Mouse (Mus musculus): ENCODE measurements around the gene Alg13.

Gene Alg13

DNA sequence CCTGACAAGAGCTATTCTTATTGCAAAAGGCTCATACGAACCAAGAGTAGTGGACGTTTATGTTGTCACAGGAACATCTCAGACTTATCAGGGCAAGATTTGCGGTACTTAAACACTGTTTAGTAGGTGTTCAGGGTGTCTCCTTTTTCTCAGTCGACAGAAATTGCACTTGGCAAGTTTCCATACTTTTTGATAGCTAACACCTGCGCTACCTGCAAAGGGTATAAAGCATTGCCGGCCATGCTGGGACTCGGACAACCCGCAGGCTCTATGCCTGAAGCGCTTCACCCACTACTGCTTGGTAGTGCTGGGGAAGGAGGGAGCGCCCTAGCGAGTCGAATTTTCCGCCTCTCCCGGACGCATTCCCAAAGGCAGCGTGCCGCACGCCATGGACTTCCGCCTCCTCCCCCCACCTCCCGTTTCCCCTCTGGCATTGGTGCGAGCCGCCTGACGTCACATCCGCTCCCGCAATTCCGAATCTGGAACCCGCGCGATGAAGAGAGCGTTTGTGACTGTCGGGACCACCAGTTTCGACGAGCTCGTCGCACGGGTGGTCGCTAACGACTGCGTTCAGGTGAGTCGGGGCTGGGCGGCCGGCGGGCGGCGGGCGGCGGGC lies at the start of gene Alg13:
Gene Alg13 (plus strand): TSS at position 257 of the 616 bp plus-strand sequence.
- ATAC-seq (ENCODE audit: insufficient number of reproducible peaks, low FRiP score, low TSS enrichment), result peak; percentile 90

DNA sequence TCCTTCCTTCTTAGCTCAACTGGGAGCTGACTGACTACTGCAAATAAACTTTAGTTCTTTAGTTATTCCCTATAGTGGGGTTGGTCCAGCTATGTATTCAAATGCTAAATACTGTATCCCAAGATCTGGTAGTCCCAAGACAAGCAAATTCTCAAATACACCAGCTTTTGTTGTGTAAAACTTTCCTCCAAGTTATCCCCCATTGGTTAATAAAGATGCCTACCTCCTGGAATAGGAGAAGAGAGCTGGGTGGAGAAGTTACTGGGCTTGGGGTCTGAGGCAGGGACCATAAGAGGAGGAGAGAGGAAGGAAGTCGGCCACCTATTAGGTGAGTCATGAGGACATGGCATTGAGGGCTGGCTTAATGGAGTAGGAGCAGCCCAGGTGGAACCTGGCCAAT lies 49.0 kb upstream of the Alg13 start:
- no peak for ATAC-seq (ENCODE audit: insufficient number of reproducible peaks, low FRiP score, low TSS enrichment)

GRCm38 (mm10) chrX:144301476-144301875 lies 16.1 kb upstream of the Alg13 start:
- ATAC-seq (ENCODE audit: insufficient number of reproducible peaks, low FRiP score, low TSS enrichment), result no peak

DNA sequence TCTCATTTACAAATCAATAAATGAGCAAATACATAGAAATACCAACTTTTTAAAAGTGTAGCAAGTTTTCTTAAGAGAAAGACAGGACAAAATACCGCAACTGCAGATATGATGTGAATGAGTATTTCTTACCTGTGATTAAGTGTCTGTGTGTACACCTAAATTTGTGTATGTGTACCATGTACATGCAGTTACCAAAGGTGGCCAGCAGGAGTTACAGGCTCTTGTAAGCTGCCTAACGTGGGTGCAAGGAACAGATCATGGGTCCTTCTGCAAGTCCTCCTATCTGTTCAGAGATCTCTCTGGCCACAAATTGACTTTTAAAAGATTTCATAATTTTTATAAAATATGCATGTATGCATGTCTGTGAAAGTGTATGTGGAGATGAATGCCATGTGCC lies 11.9 kb upstream of the Alg13 start:
- no peak for ATAC-seq (ENCODE audit: insufficient number of reproducible peaks, low FRiP score, low TSS enrichment)

DNA sequence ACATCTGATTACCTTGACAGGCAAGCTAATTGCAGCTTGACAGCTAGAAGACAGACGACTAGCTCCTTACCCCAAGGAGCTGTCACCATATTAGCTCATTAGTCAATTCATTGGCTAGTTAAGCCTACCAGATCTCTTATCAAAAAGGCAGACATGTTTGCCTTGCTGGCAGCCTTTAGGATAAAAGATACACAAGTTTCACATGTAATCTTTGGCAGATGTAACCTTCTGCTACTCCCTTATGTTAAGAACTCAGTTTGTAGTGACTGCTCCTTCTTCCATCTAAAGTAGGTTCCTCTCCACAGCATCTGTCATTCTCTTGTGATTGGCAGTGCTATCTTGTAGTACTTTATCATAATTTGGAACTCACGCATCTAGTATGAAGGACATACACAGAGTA lies 3.6 kb upstream of the Alg13 start:
- no peak for ATAC-seq (ENCODE audit: insufficient number of reproducible peaks, low FRiP score, low TSS enrichment)

GRCm38 (mm10) chrX:144315028-144315427 lies 2.6 kb upstream of the Alg13 start:
- ATAC-seq (ENCODE audit: insufficient number of reproducible peaks, low FRiP score, low TSS enrichment), result no peak

- ATAC-seq (ENCODE audit: insufficient number of reproducible peaks, low FRiP score, low TSS enrichment), result no peak
These were observed 1.6 kb upstream of the Alg13 start for GRCm38 (mm10) chrX:144316004-144316403.

DNA sequence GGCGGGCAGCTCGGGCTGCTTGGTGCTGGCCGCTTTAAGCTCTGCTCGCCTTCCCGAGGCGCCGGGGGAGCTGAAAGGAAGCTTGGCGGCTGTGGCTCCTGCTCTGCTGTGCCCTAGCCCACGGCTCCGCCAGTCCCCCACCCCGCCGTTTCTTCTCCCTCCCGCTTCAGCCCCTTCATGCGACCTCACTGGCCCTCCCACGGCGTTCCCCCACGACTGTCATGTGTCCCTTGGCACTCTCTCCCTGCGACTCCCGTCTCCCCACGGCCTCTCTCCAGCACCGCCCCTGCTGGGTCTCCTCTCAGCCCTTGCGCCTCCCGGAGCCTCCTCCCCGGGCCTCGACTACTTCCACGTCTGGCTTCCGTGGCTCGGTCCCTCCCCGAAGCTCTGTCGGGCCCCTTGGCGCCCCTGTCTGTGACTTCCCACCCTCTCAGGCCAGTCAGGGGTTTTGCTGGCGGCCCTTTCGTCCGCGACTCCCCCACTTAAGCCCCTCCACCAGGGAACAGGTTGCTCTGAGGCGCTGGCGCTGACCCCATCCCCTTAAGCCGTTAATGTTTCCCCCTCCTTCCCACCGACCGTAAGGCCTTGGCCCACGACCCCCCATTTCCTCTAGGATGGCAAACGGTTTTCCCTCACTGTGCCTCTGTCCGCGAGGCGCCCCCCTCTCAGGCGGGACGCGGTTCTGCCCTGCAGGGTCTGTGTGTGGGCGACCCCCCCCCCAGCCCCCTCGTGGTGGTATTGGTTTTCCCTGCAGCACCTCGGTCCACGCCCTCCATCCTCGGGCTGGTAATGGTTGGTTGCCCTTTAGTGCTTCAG lies 768 bp downstream of the Alg13 start:
- peak; percentile 50; the same call in 1 of the 2 replicates for ATAC-seq (ENCODE audit: insufficient number of reproducible peaks, low FRiP score, low TSS enrichment)

DNA sequence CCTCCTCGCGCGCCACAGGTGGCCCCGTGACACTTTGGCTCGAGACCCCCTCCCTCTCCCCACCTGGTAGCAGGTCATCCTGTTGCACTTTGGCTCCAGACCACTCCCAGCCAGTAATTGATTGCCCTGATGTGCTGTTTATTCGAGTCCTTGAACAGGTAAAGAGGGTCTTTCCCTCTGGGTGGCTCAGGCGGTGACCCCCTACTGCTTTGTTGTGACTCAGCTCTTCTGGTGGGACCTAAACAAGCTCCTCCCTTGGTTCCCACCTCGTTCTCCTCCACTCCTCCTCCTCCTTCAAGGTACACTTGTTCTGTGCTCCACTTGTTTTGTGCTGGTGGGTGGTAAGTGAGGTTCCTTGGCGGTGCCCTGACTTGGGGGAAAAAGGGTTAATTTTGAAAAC lies 1.8 kb downstream of the Alg13 start:
- ATAC-seq (ENCODE audit: insufficient number of reproducible peaks, low FRiP score, low TSS enrichment), result no peak

GRCm38 (mm10) chrX:144325375-144325774 lies 7.8 kb downstream of the Alg13 start:
- ATAC-seq (ENCODE audit: insufficient number of reproducible peaks, low FRiP score, low TSS enrichment), result no peak

DNA sequence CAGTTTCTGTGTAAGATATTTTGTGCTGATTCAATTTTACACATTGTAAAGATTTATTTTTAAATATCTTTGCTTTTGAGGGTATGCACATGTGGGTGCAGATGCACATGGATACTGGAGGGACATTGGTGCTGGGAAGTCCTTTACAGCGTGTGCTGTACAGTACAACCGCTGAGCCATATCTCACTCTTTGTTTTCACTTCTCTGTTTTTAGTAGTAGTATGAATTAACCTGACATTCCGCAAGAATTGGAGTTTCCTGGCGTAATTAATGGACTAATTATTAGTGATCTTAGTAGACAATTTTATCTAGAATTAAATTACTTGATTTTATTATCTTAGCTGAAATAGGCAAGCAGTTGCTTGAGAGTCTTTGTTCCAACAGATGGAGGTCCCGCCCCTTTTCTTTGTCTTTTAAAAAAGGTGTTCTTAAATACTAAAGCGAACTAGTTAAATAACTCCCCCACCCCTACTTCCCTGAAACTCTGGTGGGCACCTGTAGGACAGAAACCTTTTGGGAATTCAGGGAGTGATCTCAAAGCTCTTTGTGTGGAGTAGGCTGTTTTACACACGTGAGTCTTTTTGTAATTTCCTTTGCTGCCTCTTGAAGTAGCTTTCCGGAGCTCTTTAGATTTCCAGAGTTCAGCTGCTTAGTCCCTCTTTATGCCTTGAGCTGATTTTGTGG lies 17.9 kb downstream of the Alg13 start:
- no peak for ATAC-seq (ENCODE audit: insufficient number of reproducible peaks, low FRiP score, low TSS enrichment)

DNA sequence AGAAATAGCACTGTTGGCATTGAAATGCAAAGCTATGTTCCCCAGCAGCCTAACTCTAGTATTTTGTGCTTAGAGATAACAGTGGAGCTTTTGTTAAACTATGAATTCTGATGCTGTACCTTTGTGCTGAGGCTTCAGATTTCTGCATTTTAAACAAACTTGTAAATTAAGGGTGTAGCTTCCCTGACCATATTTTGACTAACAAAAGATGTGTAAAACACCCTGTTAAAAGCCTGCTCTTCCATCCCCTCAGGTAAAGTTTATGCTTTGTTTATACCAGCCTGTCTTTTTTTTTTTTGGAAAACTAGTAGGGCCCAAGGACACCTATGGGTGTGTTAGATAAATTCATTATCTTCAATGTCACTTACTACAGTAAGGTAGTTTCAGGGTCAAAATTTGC lies 20.3 kb downstream of the Alg13 start:
- ATAC-seq (ENCODE audit: insufficient number of reproducible peaks, low FRiP score, low TSS enrichment), result no peak

GRCm38 (mm10) chrX:144338355-144338754 lies 20.8 kb downstream of the Alg13 start:
- no peak for ATAC-seq (ENCODE audit: insufficient number of reproducible peaks, low FRiP score, low TSS enrichment)

DNA sequence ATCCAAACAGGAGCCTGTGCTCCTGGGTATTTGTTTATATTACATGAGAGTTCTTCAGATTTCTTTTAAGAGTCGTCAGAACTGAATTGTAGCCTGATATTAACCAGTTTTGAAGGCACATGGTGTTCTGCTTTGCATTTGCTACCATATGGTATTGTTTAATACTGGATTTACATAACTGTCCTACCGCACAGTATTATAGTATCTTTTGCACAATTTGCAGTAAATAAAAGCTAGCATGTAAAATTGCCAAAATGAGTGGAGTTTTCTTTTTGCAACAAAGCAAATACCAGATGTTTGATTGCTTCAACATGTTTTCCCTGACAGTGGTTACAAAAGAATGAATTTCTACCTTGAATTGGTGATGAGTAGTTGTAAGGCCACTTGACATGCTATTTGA lies 56.6 kb downstream of the Alg13 start:
- no peak for ATAC-seq (ENCODE audit: insufficient number of reproducible peaks, low FRiP score, low TSS enrichment)

DNA sequence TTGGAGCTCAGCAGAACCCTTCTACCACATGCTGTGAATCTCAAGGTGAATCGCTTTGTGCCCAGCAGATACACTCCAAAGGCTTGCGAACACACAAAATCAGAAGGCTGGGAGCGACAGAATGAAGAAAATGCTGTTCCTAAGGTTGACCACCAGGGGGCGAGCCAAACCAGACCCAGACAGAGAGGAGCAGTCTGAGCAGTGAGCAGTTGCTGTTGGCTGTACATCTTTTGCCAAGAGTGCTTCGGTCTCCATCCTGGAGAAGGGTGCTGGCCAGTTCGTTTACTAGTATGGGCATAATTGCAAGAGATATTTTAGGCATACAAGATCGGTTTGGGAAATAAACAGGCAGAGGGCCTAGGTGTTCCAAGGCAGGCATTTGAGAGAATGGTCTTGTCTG lies 85.9 kb downstream of the Alg13 start:
- ATAC-seq (ENCODE audit: insufficient number of reproducible peaks, low FRiP score, low TSS enrichment), result peak; percentile 81; the same call in 1 of the 2 replicates

DNA sequence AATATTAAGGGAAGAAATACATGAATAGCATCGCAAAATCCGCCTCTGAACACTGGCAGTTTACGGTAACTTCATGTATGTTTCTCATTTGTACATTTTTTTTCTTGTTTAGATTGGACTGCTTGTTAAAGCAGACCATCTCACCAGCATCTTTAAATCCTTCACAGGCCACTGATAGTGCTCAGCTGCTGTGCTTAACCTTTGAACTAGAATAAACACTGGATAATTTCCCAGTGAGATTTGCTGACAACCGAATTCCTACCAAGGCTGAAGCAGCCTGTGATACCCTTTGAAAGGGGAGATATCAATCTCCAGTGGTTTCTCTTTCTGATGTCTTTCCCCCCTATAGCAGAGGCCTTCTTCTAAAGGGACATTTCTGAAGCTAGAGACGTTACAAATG lies 90.4 kb downstream of the Alg13 start:
- ATAC-seq (ENCODE audit: insufficient number of reproducible peaks, low FRiP score, low TSS enrichment), result no peak

- ATAC-seq (ENCODE audit: insufficient number of reproducible peaks, low FRiP score, low TSS enrichment), result no peak
These were observed 102.7 kb downstream of the Alg13 start for GRCm38 (mm10) chrX:144420259-144420658.

DNA sequence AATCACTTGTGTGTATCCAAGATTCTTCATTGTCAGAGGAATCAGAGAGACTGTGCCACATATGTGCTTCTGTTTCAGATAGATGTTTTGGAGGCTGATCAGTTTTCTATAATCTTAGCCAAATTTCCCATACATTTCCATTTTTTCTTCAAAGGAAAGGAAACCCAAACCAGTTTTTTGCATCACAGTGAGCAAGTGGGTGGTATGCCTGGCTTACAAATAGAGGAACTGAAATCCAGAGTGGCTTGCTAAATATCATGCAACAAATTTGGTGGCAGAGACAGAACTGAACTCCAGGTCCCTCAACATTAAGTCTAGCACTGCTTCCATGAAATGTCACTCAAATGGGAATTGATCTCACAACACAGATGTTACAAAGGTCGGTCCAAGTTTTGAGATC lies 103.5 kb downstream of the Alg13 start:
- ATAC-seq (ENCODE audit: insufficient number of reproducible peaks, low FRiP score, low TSS enrichment), result no peak

GRCm38 (mm10) chrX:144423848-144424247 lies 106.2 kb downstream of the Alg13 start:
- ATAC-seq (ENCODE audit: insufficient number of reproducible peaks, low FRiP score, low TSS enrichment), result no peak

Measured in cerebellum, adult (tissue).